Mouse (Mus musculus) A20 (cell line): ENCODE data around the gene Hsd17b1.

Experiments used
- DNase-seq: peaks from one replicate; pipeline ENCODE4 v3.0.0-alpha.2; 2011; ENCODE audit warnings: low read depth, low spot score

Hsd17b1 gene

GRCm38 (mm10) chr11:101127075-101127474 lies 48.9 kb downstream of the Hsd17b1 start:
- peak; percentile 49 for DNase-seq

GRCm38 (mm10) chr11:101128996-101129577 lies 50.9 kb downstream of the Hsd17b1 start:
- peak; percentile 71 for DNase-seq
